Mouse (Mus musculus) intestine, embryonic 14.5 days (tissue): Measurements from ENCODE around the gene Gm11213. TPM values are rescaled to one million over a fixed set of nuclear protein-coding genes. Genes with fewer than 3 reads are reported as not detected.

Experiments
- ATAC-seq: fragments of 200-750 bp; cut with Nextera tagmentation; replicated peaks from 2 replicates; pipeline ENCODE4 v1.8.0; 2017; ENCODE audit warnings: low read depth, moderate number of reproducible peaks, moderate TSS enrichment, moderate library complexity; ENCODE audit not compliant: low FRiP score, low TSS enrichment
- DNase-seq: peaks from one replicate; pipeline ENCODE4 v3.0.0-alpha.2; 2018; ENCODE audit warnings: low spot score
- H3K27ac ChIP-seq: fragments of 300-500 bp; sonication (generic); 2 replicates; pipeline ENCODE4 v1.5.1; 2014; ENCODE audit warnings: low read depth, mild to moderate bottlenecking, control low read depth
- H3K27me3 ChIP-seq: fragments of 300-500 bp; sonication (generic); replicated peaks from 2 replicates; pipeline ENCODE4 v1.6.1; 2014; ENCODE audit warnings: low read length, control low read depth; ENCODE audit not compliant: control insufficient read depth, insufficient read depth
- H3K36me3 ChIP-seq: fragments of 300-500 bp; sonication (generic); 2 replicates; pipeline ENCODE4 v1.6.1; 2014; ENCODE audit warnings: low read length, control low read depth; ENCODE audit not compliant: control insufficient read depth, insufficient read depth
- H3K4me1 ChIP-seq: fragments of 300-500 bp; sonication (generic); replicated peaks from 2 replicates; pipeline ENCODE4 v1.6.1; 2014; ENCODE audit warnings: low read length, control low read depth, mixed read lengths; ENCODE audit not compliant: control insufficient read depth, insufficient read depth
- H3K4me2 ChIP-seq: fragments of 300-500 bp; sonication (generic); 2 replicates; pipeline ENCODE4 v1.6.1; 2014; ENCODE audit warnings: low read length
- H3K4me3 ChIP-seq: fragments of 300-500 bp; sonication (generic); 2 replicates; pipeline ENCODE4 v1.5.1; 2014; ENCODE audit warnings: low read depth, low read length, control low read depth, mixed read lengths
- H3K9ac ChIP-seq: fragments of 300-500 bp; sonication (generic); 2 replicates; pipeline ENCODE4 v1.6.1; 2014; ENCODE audit warnings: mild to moderate bottlenecking, low read length
- H3K9me3 ChIP-seq: fragments of 300-500 bp; sonication (generic); 2 replicates; pipeline ENCODE4 v1.6.1; 2016; ENCODE audit warnings: low read length, control low read depth; ENCODE audit not compliant: control insufficient read depth
- WGBS: fragments of 180-500 bp; shearing (Covaris S2); extraction: QIAGEN DNeasy Blood & Tissue Kit; methylation state at CpG from one replicate; pipeline ENCODE4 v1.1.7; 2014; 5-methylcytosine and 5-hydroxymethylcytosine counted together
- polyA plus RNA-seq: library from polyadenylated mRNA; unstranded; fragments of >200 nt; fragmentation: Nextera tagmentation; extraction: Ambion mirVana; gene quantifications from 2 replicates; pipeline ENCODE4 v1.2.1, GENCODE M21; 2014

The Gm11213 gene
- polyA plus RNA-seq, 1 experiment from 2014 or later = not detected

GRCm38 (mm10) chr4:63590538-63590937 is 14.5 kb downstream of the Gm11213 start:
- H3K9me3 ChIP-seq = no peaks in the 10 kb centered on the region
- H3K36me3 ChIP-seq = no peaks in the 10 kb centered on the region
- no peak overlapping the region for H3K9ac ChIP-seq
- H3K4me1 ChIP-seq = peaks cover 10% of the 10 kb centered on the region; the same call in 1 of the 2 replicates
- H3K27ac ChIP-seq = no peak overlapping the region
- WGBS = 79% methylated on average over 4 of the region's 4 CpGs
- H3K4me2 ChIP-seq = no peak overlapping the region
- ATAC-seq (no peak), DNase-seq (no peak)
- H3K4me3 ChIP-seq = no peak overlapping the region
- no peaks in the 10 kb centered on the region for H3K27me3 ChIP-seq

- no peaks in the 10 kb centered on the region for H3K9me3 ChIP-seq
- peaks cover 6% of the 10 kb centered on the region; the same call in 1 of the 2 replicates for H3K4me1 ChIP-seq
- no peaks in the 10 kb centered on the region for H3K36me3 ChIP-seq
- no peaks in the 10 kb centered on the region for H3K27me3 ChIP-seq
- ATAC-seq = no peak
- WGBS = 84% methylated on average over 7 of the region's 7 CpGs
- no peak overlapping the region for H3K27ac ChIP-seq
- no peak overlapping the region for H3K9ac ChIP-seq
- DNase-seq = no peak
- H3K4me3 ChIP-seq = no peak overlapping the region
- H3K4me2 ChIP-seq = no peak overlapping the region
Measured at GRCm38 (mm10) chr4:63589987-63590386, 15.1 kb downstream of the Gm11213 start.

GRCm38 (mm10) chr4:63586240-63586639 is 18.8 kb downstream of the Gm11213 start:
- Histone ChIP-seq H3K4me3 (no peak overlapping the region), H3K36me3 (0 out of 2 replicates have a peak, but pooled peaks cover 3% of the 10 kb centered on the region), H3K27me3 (no peaks in the 10 kb centered on the region), H3K9me3 (no peaks in the 10 kb centered on the region), H3K4me1 (no peaks in the 10 kb centered on the region), H3K27ac (no peak overlapping the region), H3K4me2 (no peak overlapping the region), H3K9ac (no peak overlapping the region)
- WGBS = 85% methylated on average over 2 of the region's 2 CpGs
- no peak for DNase-seq
- ATAC-seq = no peak

DNA sequence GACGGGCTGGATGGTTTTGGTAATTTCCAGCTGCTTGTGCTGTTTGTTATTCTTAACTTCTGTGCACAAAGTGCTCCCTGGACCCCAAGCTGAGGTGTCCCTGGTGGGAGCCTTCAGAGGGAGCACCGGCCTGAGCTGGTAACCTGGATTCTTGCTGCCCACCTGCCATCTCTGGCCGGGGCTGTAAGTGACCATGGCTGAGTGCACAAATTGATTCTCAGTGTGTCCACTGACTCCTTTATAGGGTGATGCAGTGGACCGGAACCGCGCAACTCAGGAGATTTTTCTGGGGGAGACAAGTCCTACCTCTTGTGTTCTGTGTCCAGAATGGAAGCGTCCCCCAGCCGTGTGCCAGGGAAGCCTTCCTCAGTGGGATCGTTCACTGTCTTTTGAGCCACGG is 19.8 kb downstream of the Gm11213 start:
- Histone ChIP-seq H3K36me3 (0 out of 2 replicates have a peak, but pooled peaks cover 4% of the 10 kb centered on the region), H3K4me2 (no peak overlapping the region), H3K4me1 (no peaks in the 10 kb centered on the region), H3K4me3 (no peak overlapping the region), H3K9me3 (no peaks in the 10 kb centered on the region), H3K9ac (no peak overlapping the region), H3K27ac (no peak overlapping the region), H3K27me3 (no peaks in the 10 kb centered on the region)
- 92% methylated on average over 10 of the region's 10 CpGs for WGBS
- ATAC-seq (no peak), DNase-seq (no peak)

DNA sequence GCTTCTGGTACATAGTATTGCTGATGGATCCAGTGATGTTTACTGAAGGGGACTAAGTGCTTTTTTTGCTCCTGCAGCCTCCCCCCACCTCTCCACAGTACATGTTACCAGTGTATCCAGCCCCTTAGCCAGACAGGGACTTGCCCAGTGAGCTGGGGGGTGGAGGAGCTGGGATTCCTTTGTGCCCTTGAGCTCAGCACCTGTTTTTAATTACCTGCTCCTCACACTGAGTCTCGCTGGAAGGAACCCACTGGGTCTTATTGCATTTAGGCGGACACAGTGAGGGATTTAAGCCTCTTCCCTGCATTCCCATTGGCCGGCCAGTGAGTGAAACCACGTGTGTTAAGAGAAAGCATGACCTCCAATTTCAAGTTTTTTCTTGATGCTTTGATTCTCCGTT is 22.5 kb downstream of the Gm11213 start:
- no peak overlapping the region for H3K9ac ChIP-seq
- DNase-seq (no peak), ATAC-seq (no peak)
- H3K27me3 ChIP-seq = no peaks in the 10 kb centered on the region
- H3K4me2 ChIP-seq = no peak overlapping the region
- no peak overlapping the region for H3K4me3 ChIP-seq
- H3K27ac ChIP-seq = no peak overlapping the region
- H3K9me3 ChIP-seq = peaks cover 1% of the 10 kb centered on the region; the same call in 1 of the 2 replicates
- no peaks in the 10 kb centered on the region for H3K4me1 ChIP-seq
- 65% methylated on average over 5 of the region's 5 CpGs for WGBS
- H3K36me3 ChIP-seq = 0 out of 2 replicates have a peak, but pooled peaks cover 10% of the 10 kb centered on the region

DNA sequence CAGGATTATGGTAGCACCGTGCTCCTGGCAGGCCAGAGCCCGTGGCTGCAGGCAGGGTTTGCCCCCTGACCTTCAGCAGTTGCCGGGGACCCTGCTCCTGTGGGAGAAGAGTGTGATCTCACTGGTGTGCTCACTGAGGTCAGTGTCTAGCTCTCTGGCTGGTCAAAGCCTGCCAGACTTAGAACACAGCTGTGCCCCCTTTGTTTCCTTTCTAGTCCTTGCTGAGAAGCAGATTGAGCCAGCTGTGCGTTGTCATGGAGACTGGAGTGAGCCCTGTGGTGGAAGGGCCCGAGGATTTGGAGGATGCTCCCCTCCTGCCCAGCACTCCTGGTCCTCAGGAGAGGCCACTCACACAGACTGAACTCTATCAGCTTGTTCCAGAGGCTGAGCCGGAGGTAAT is 25.0 kb downstream of the Gm11213 start:
- Histone ChIP-seq H3K27me3 (no peaks in the 10 kb centered on the region), H3K4me3 (no peak overlapping the region), H3K4me2 (no peak overlapping the region), H3K9me3 (peaks cover 4% of the 10 kb centered on the region; the same call in 1 of the 2 replicates), H3K27ac (no peak overlapping the region), H3K4me1 (no peaks in the 10 kb centered on the region), H3K36me3 (0 out of 2 replicates have a peak, but pooled peaks cover 10% of the 10 kb centered on the region), H3K9ac (no peak overlapping the region)
- no peak for DNase-seq
- WGBS = 57% methylated on average over 6 of the region's 6 CpGs
- ATAC-seq = no peak

GRCm38 (mm10) chr4:63579649-63580048 is 25.4 kb downstream of the Gm11213 start:
- Histone ChIP-seq H3K4me2 (no peak overlapping the region), H3K9ac (no peak overlapping the region), H3K27me3 (no peaks in the 10 kb centered on the region), H3K27ac (no peak overlapping the region), H3K4me1 (no peaks in the 10 kb centered on the region), H3K36me3 (0 out of 2 replicates have a peak, but pooled peaks cover 10% of the 10 kb centered on the region), H3K9me3 (peaks cover 4% of the 10 kb centered on the region; the same call in 1 of the 2 replicates), H3K4me3 (no peak overlapping the region)
- DNase-seq (no peak), ATAC-seq (no peak)
- WGBS = 86% methylated on average over 14 of the region's 14 CpGs

DNA sequence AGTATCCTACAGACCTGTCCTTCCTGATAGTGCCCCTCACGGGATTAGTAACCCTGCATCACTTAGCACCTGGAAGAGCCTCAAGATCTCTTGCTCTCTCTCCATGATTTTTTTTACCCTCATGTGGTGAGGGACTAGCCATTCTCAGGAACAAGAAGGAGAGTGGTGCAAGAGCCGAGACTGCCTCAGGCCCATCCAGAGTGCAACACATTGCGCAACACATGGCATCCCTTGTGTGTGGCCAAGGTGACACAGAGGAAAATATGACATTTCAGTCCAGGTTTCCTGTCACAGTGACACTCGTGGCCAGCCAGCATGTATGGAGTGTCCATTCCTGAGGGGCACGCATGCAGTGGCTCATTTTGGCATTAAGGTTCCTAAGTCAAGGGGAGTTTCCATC is 32.4 kb downstream of the Gm11213 start:
- H3K4me2 ChIP-seq = no peak overlapping the region
- H3K4me3 ChIP-seq = no peak overlapping the region
- DNase-seq = no peak
- no peaks in the 10 kb centered on the region for H3K4me1 ChIP-seq
- H3K27ac ChIP-seq = no peak overlapping the region
- no peaks in the 10 kb centered on the region for H3K27me3 ChIP-seq
- H3K9me3 ChIP-seq = peaks cover 3% of the 10 kb centered on the region; the same call in 1 of the 2 replicates
- H3K36me3 ChIP-seq = 0 out of 2 replicates have a peak, but pooled peaks cover 7% of the 10 kb centered on the region
- no peak overlapping the region for H3K9ac ChIP-seq
- no peak for ATAC-seq
- 90% methylated on average over 5 of the region's 5 CpGs for WGBS

- DNase-seq (no peak), ATAC-seq (no peak)
- H3K4me2 ChIP-seq = no peak overlapping the region
- no peaks in the 10 kb centered on the region for H3K27me3 ChIP-seq
- H3K27ac ChIP-seq = no peak overlapping the region
- no peak overlapping the region for H3K4me3 ChIP-seq
- H3K9me3 ChIP-seq = no peaks in the 10 kb centered on the region
- H3K36me3 ChIP-seq = peaks cover 14% of the 10 kb centered on the region; the same call in 1 of the 2 replicates
- WGBS = 46% methylated on average over 7 of the region's 7 CpGs
- no peak overlapping the region for H3K9ac ChIP-seq
- H3K4me1 ChIP-seq = no peaks in the 10 kb centered on the region
Measured at GRCm38 (mm10) chr4:63570208-63570781, 34.8 kb downstream of the Gm11213 start.
